Mouse (Mus musculus) heart, postnatal 0 days (tissue): Measurements from ENCODE around the gene Mxra7.

Source experiments
- CTCF ChIP-seq: IDR thresholded peaks from 2 replicates; pipeline ENCODE4 v1.5.1; 2016; ENCODE audit warnings: antibody characterized with exemption, control low read depth, low read depth
- EP300 ChIP-seq: IDR thresholded peaks from 2 replicates; pipeline ENCODE4 v1.6.1; 2016; ENCODE audit warnings: antibody characterized with exemption, low read depth

DNA sequence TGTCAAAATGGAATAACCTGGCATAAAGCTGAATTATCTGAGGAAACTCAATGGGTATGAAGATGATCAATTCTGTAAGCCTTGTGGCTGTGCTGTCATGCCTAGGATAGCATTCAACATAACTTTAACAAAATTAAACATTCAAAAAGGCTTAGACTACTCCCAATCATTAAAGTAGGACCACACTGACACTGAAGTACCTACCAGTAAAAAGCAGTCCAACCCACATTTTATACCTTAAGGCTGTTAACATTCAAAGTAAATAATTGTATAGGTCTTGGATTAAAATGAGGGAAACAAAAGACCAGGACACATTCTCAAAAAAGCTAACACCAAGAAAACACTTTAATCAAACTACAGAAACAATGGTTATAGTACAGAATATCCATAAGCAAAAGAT, 21.7 kb upstream of the Mxra7 start:
- TF ChIP-seq CTCF (no peak), EP300 (no peak)
